Mouse (Mus musculus) thymus, adult 2 months (tissue): ENCODE results near the gene Wnt10b. TPM values are rescaled to one million over a fixed set of nuclear protein-coding genes. Genes with fewer than 3 reads are reported as not detected.

Experiments used
- DNase-seq: peaks from one replicate; pipeline ENCODE4 v3.0.0; 2021
- H3K27ac ChIP-seq: fragments of 200-500 bp; 2 replicates; pipeline ENCODE4 v1.5.1; 2012; ENCODE audit warnings: low read length, control low read depth; ENCODE audit not compliant: control insufficient read depth, insufficient read depth
- H3K27me3 ChIP-seq: fragments of 200-500 bp; 2 replicates; pipeline ENCODE4 v1.6.1; 2012; ENCODE audit warnings: mild to moderate bottlenecking, low read length, moderate library complexity, mixed read lengths; ENCODE audit not compliant: control insufficient read depth, insufficient read depth
- H3K36me3 ChIP-seq: fragments of 200-500 bp; 2 replicates; pipeline ENCODE4 v1.6.1; 2012; ENCODE audit warnings: mild to moderate bottlenecking, low read length, moderate library complexity; ENCODE audit not compliant: control insufficient read depth, insufficient read depth
- H3K4me1 ChIP-seq: fragments of 200-500 bp; replicated peaks from 2 replicates; pipeline ENCODE4 v1.6.1; 2012; ENCODE audit warnings: low read length; ENCODE audit not compliant: control insufficient read depth, insufficient read depth
- H3K4me3 ChIP-seq: fragments of 200-500 bp; 2 replicates; pipeline ENCODE4 v1.5.1; 2012; ENCODE audit warnings: mild to moderate bottlenecking, low read length, control low read depth, moderate library complexity; ENCODE audit not compliant: control insufficient read depth, insufficient read depth
- CTCF ChIP-seq: fragments of 200-500 bp; IDR thresholded peaks from 2 replicates; pipeline ENCODE4 v1.5.1; 2012; ENCODE audit warnings: mild to moderate bottlenecking, control low read depth, low read length, moderate library complexity, borderline replicate concordance; ENCODE audit not compliant: control insufficient read depth, poor library complexity, insufficient read depth; ENCODE audit errors: extremely low read depth
- POLR2A ChIP-seq: fragments of 200-500 bp; IDR thresholded peaks from 2 replicates; pipeline ENCODE4 v1.6.1; 2012; ENCODE audit warnings: mild to moderate bottlenecking, low read length, control low read depth, moderate library complexity; ENCODE audit not compliant: control insufficient read depth, poor library complexity, insufficient read depth; ENCODE audit errors: extremely low read depth
- WGBS: fragments of 180-500 bp; shearing (Covaris S2); methylation state at CpG from one replicate; pipeline ENCODE4 v1.1.7; 2018; 5-methylcytosine and 5-hydroxymethylcytosine counted together
- polyA plus RNA-seq: library from polyadenylated mRNA; depleted of rRNA; stranded (reverse); fragments of >200 nt; gene quantifications from 2 replicates; pipeline ENCODE4 v1.2.3, GENCODE M21; 2012

The Wnt10b gene
- polyA plus RNA-seq, 1 experiment = 3.9 TPM

DNA sequence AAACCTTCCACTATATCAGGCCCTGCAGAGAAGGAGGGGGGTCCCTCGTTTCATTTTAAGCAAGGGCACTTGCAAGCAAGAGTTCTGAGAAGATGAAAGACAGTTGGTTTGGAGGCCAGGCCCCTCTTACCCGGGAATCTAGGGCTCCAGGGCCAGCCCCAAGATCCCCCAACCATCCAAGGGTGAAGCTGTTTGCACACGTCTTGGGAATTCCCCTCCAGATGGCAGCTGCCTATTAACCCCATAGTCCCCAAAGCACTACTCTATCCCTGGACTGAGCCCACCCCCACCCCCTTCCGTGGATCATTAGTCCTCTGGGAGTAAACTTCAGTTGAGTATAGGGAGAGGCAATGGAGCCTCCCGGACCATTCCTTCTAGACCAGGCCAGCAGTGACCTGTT lies 2.4 kb downstream of the Wnt10b start:
- WGBS = 31% methylated on average over 5 of the region's 5 CpGs
- Histone ChIP-seq H3K4me3 (no peak overlapping the region), H3K36me3 (no peaks in the 10 kb centered on the region), H3K27ac (no peak overlapping the region), H3K27me3 (peaks cover 42% of the 10 kb centered on the region), H3K4me1 (peaks cover 35% of the 10 kb centered on the region)
- DNase-seq = no peak
- TF ChIP-seq POLR2A (no peak), CTCF (no peak)

DNA sequence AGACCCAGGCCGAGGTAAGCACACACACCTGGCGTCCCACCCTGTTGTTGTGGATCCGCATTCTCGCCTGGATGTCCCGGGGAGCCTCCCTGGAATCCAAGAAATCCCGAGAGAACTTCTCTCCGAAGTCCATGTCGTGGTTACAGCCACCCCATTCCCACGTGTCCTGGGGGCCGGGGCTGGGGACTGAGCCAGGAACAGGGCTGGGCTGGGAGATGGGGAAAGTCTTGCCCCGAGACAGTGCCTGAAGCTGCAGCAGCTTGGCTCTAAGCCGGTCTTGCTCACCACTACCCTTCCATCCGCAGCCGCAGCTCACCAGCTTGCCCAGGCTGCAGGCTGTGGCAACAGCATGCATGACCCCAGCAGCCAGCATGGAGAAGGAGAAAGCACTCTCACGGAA lies 3.9 kb downstream of the Wnt10b start:
- Histone ChIP-seq H3K27me3 (peaks cover 31% of the 10 kb centered on the region), H3K36me3 (no peaks in the 10 kb centered on the region), H3K4me3 (no peak overlapping the region), H3K27ac (no peak overlapping the region), H3K4me1 (peaks cover 35% of the 10 kb centered on the region)
- TF ChIP-seq CTCF = no peak
- no peak for TF ChIP-seq POLR2A
- no peak for DNase-seq
- WGBS = 92% methylated on average over 15 of the region's 15 CpGs

DNA sequence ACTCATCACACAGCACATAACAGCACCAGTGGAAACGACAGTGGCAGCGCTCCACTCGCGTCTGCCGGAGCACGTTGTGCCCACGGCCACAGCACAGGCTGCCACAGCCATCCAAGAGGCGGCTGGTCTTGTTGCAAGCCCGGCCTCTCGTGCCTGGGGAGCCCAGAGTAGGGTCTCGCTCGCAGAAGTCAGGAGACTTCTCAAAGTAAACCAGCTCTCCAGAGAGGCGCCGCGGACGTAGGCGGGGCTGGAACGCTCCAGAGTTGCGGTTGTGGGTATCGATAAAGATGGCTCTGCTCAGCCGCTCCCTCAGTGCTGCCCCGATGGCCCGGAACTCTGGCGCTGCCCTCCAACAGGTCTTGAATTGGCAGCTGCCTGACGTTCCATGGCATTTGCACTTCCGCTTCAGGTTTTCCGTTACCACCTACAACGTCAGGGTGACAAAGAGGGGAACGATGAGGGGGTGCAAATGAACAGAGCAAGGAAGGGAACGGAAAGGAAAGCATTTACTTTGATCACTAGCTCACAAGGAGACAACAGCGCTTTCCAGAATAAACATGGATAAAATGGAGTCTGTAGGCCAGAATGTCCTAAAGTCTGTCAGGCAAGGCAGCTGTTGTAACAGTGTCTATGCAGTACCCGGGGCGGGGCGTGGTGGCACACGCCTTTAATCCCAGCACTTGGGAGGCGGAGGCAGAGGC lies 5.3 kb downstream of the Wnt10b start:
- peaks cover 19% of the 10 kb centered on the region; the same call in 1 of the 2 replicates for H3K27me3 ChIP-seq

DNA sequence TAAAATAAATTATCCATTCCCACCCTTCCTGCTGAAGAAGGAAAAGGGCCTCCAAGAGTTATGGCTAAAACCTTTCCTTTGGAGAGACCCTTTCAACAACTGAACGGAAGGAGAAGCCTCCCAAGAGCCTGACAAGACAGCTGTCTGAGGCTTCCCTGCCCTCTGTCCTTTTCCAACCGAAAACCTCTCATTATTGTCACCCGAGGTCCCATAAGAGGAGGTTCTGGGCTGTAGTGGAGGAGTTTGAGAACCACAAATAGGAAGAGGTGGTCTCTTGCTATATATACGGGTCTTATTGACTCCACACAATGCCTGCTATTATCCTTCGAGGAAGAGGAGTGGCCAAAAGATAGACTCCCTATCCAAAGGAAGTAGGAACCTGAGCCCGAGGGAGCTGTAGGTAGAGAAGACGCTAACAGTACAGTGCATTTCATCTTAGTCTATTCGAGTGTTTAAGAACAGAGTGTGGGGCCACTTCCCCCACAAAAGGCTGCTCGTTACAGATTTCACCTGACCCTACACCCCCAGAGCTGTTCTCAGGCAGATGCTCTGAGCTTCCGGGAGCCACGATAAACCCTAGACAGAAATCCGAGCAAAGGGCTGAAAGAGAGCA lies 6.0 kb downstream of the Wnt10b start:
- 12% methylated on average over 12 of the region's 12 CpGs for WGBS
- Histone ChIP-seq H3K4me1 (peaks cover 22% of the 10 kb centered on the region), H3K4me3 (peak overlapping the region; percentile 57), H3K27me3 (peaks cover 12% of the 10 kb centered on the region; the same call in 1 of the 2 replicates), H3K27ac (peak overlapping the region; percentile 70), H3K36me3 (no peaks in the 10 kb centered on the region)
- no peak for DNase-seq
- TF ChIP-seq CTCF (no peak), POLR2A (no peak)

More for the DNA sequence above, 5.3 kb downstream of the Wnt10b start:
- peaks cover 28% of the 10 kb centered on the region for H3K4me1 ChIP-seq
- peak; percentile 68 for DNase-seq
- no peaks in the 10 kb centered on the region for H3K36me3 ChIP-seq
- TF ChIP-seq CTCF = peak; percentile 13; the same call in 1 of the 2 replicates
- TF ChIP-seq POLR2A = peak; percentile 51; the same call in 1 of the 2 replicates
- H3K4me3 ChIP-seq = peak overlapping the region; percentile 57
- H3K27ac ChIP-seq = peak overlapping the region; percentile 70
- WGBS = 6% methylated on average over 36 of the region's 36 CpGs

DNA sequence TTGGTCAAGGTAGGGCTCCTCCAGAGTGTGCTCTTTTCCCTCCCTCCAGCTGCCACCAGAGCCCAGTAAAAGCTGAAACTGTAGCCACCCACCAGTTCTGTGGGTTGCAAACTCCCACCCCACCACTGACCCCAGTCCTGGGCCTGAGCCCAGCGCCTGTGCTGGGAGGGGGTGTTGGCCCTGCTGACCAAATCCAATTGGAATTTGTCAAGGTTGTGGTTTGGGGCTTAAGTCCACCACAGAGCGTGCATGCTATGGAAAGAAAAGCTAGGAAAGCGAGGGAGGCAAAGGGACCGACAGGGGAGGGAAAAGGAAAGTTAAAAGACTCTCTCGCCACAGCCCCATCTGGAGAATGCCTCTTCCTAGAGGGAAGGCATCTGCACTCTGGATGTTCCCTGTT lies 9.7 kb downstream of the Wnt10b start:
- WGBS = 93% methylated on average over 5 of the region's 5 CpGs
- no peak for TF ChIP-seq CTCF
- TF ChIP-seq POLR2A = no peak
- no peaks in the 10 kb centered on the region for H3K36me3 ChIP-seq

DNA sequence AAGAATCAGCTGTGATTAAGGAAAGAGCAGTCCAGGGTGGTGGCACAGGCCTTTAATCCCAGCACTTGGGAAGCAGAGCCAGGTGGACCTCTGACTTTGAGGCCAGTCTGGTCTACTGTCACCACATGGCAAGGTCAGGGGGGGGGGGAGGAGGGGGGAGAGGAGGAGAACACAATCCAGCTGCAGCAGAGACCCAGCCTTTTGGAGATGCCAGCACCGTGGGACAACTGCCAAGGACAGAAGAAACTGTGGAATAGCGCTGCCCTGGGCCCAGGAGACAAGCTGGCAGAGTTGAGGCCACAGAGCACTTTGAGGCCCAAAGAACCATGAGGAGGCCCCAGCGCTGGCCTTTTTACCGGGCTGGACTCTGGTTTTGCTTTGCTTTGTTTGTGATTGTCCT lies 12.0 kb downstream of the Wnt10b start:
- no peak overlapping the region for H3K27ac ChIP-seq
- H3K36me3 ChIP-seq = no peaks in the 10 kb centered on the region
- H3K4me3 ChIP-seq = no peak overlapping the region
- TF ChIP-seq POLR2A = no peak
- TF ChIP-seq CTCF = no peak
- DNase-seq = no peak
- WGBS = 89% methylated on average over 4 of the region's 4 CpGs
- no peaks in the 10 kb centered on the region for H3K27me3 ChIP-seq
- H3K4me1 ChIP-seq = peaks cover 17% of the 10 kb centered on the region

More for the DNA sequence above, 9.7 kb downstream of the Wnt10b start:
- Histone ChIP-seq H3K27ac (no peak overlapping the region), H3K4me3 (no peak overlapping the region), H3K27me3 (no peaks in the 10 kb centered on the region), H3K4me1 (peaks cover 16% of the 10 kb centered on the region)
- DNase-seq = no peak
